Mouse (Mus musculus): Measurements from ENCODE around the gene Adgrd1. TPM values are rescaled to one million over a fixed set of nuclear protein-coding genes. Genes with fewer than 3 reads are reported as not detected.

The Adgrd1 gene
- polyA plus RNA-seq, 1 experiment from 2014 or later: 1.6 TPM

- no peaks in the 10 kb centered on the region for H3K27me3 ChIP-seq (replicated peaks; ENCODE audit: control insufficient read depth, insufficient read depth, low read length)
These were observed 100.0 kb downstream of the Adgrd1 start for GRCm38 (mm10) chr5:129196501-129196900.

DNA sequence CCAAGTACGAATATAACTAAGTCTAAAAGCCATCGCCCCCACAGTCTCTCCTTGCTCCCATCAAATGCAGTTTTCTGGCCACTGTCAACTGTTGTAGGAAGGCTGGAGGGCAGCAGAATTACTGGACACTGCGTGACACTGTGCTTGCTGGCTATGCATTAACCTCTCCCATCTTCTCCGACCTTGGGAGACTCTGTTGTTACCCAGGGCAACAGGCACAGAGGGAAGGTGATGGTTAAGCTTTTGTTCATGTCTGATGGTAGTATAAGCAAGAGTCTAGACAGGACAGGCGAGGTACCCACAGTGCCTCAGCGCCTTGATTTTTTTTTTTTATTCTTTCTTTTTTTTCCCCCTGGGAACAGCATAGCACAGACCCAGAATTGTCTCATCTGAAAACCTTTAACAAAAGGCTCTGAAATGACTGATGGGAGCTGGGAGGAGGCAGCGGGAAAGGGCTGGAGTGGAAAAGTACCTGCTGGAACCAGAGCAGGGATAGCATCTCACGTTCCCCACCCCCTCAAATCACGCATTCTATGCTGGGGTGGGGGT, 100.5 kb downstream of the Adgrd1 start:
- H3K4me2 ChIP-seq (replicated peaks; ENCODE audit: low read depth): no peak overlapping the region
- WGBS: 68% methylated on average over 9 of the region's 9 CpGs
- H3K4me3 ChIP-seq (ENCODE audit: low read depth, low read length): no peak overlapping the region
- H3K36me3 ChIP-seq (ENCODE audit: control insufficient read depth, insufficient read depth): no peaks in the 10 kb centered on the region
- no peak for ATAC-seq
- no peaks in the 10 kb centered on the region for H3K9me3 ChIP-seq (ENCODE audit: control insufficient read depth)
- H3K9ac ChIP-seq (ENCODE audit: low read depth, low read length): no peak overlapping the region
- no peaks in the 10 kb centered on the region for H3K4me1 ChIP-seq (replicated peaks; ENCODE audit: control insufficient read depth, insufficient read depth, low read length)
- no peak for TF ChIP-seq CTCF (IDR thresholded peaks at IDR 0.05; ENCODE audit: low read depth)
- no peak overlapping the region for H3K27ac ChIP-seq (ENCODE audit: low read depth, low read length)
- no peaks in the 10 kb centered on the region for H3K27me3 ChIP-seq (replicated peaks; ENCODE audit: control insufficient read depth, insufficient read depth, low read length)

More at GRCm38 (mm10) chr5:129196501-129196900, 100.0 kb downstream of the Adgrd1 start:
- H3K4me3 ChIP-seq (ENCODE audit: low read depth, low read length): no peak overlapping the region
- H3K36me3 ChIP-seq (ENCODE audit: control insufficient read depth, insufficient read depth): no peaks in the 10 kb centered on the region
- no peak for TF ChIP-seq CTCF (IDR thresholded peaks at IDR 0.05; ENCODE audit: low read depth)
- H3K27ac ChIP-seq (ENCODE audit: low read depth, low read length): no peak overlapping the region
- no peak for ATAC-seq
- no peaks in the 10 kb centered on the region for H3K4me1 ChIP-seq (replicated peaks; ENCODE audit: control insufficient read depth, insufficient read depth, low read length)
- H3K9me3 ChIP-seq (ENCODE audit: control insufficient read depth): no peaks in the 10 kb centered on the region
- 71% methylated on average over 9 of the region's 9 CpGs for WGBS
- H3K9ac ChIP-seq (ENCODE audit: low read depth, low read length): no peak overlapping the region
- H3K4me2 ChIP-seq (replicated peaks; ENCODE audit: low read depth): no peak overlapping the region

DNA sequence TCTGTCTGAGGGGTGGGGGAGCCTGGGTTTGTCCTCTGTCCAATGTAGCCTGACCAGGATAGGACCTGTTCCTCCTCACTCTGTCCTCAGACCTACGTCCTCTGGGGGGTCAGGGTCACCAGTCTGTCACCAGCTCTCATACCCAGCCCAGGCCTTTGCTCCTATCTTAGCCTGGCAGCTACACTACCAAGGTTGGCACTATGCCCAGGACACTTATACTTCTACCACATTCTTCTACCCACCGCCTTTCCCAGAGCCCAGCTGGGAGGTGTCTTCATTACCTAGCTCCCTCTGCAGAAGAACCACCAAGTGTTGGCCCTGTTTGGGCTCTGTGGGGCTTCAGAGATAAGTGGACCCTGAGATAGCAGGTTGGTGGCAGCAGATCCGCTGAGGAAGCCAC, 103.6 kb downstream of the Adgrd1 start:
- H3K36me3 ChIP-seq (ENCODE audit: control insufficient read depth, insufficient read depth): no peaks in the 10 kb centered on the region
- H3K4me3 ChIP-seq (ENCODE audit: low read depth, low read length): no peak overlapping the region
- H3K4me2 ChIP-seq (replicated peaks; ENCODE audit: low read depth): no peak overlapping the region
- no peaks in the 10 kb centered on the region for H3K27me3 ChIP-seq (replicated peaks; ENCODE audit: control insufficient read depth, insufficient read depth, low read length)
- H3K9ac ChIP-seq (ENCODE audit: low read depth, low read length): no peak overlapping the region
- H3K9me3 ChIP-seq (ENCODE audit: control insufficient read depth): no peaks in the 10 kb centered on the region
- WGBS: 86% methylated on average over 3 of the region's 3 CpGs
- no peaks in the 10 kb centered on the region for H3K4me1 ChIP-seq (replicated peaks; ENCODE audit: control insufficient read depth, insufficient read depth, low read length)
- no peak for TF ChIP-seq CTCF (IDR thresholded peaks at IDR 0.05; ENCODE audit: low read depth)
- H3K27ac ChIP-seq (ENCODE audit: low read depth, low read length): no peak overlapping the region
- no peak for ATAC-seq

DNA sequence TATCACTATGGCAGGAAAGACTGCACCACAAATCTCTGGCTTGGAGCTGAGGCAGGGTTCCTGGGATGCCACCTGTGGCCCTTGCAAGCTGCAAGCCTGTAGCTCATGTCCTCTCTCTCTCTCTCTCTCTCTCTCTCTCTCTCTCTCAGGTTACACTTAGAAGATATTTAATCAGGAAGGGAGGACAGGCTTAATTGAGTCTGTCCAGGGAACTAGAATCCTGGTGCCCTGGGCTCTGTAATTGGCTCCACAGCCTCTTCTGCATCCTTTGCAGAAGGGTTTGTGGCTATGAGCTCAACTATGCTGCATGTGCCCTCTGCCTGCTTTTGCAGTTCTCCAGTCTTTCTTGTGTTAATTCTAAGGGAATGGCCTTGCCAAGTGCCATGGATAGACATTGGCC, 111.7 kb downstream of the Adgrd1 start:
- no peak for TF ChIP-seq CTCF (IDR thresholded peaks at IDR 0.05; ENCODE audit: low read depth)
- Histone ChIP-seq H3K9me3 (ENCODE audit: control insufficient read depth) (no peaks in the 10 kb centered on the region), H3K4me2 (replicated peaks; ENCODE audit: low read depth) (no peak overlapping the region), H3K9ac (ENCODE audit: low read depth, low read length) (no peak overlapping the region), H3K27ac (ENCODE audit: low read depth, low read length) (no peak overlapping the region), H3K4me3 (ENCODE audit: low read depth, low read length) (no peak overlapping the region), H3K27me3 (replicated peaks; ENCODE audit: control insufficient read depth, insufficient read depth, low read length) (no peaks in the 10 kb centered on the region), H3K36me3 (ENCODE audit: control insufficient read depth, insufficient read depth) (no peaks in the 10 kb centered on the region), H3K4me1 (replicated peaks; ENCODE audit: control insufficient read depth, insufficient read depth, low read length) (no peaks in the 10 kb centered on the region)
- ATAC-seq: no peak

DNA sequence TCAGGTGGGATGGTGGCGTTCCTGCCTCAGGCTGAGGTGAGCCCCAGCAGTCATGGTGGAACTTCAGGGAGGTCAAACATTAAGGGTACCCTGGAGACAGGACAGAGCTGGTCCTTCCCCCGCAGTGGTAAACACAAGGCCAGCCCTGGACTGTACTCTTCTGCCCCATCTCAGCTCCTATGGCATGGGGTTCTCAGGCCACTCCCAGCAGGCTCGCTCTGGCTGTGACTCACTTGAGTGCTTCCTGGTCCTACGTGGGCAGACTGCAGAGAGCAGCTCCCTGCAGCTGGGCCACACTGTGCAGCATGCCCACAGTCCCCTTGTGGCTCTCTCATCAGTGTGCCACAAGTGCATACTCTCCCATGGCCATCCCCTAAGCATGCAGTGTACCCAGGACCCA, 112.3 kb downstream of the Adgrd1 start:
- 71% methylated on average over 4 of the region's 4 CpGs for WGBS
- Histone ChIP-seq H3K27ac (ENCODE audit: low read depth, low read length) (no peak overlapping the region), H3K36me3 (ENCODE audit: control insufficient read depth, insufficient read depth) (no peaks in the 10 kb centered on the region), H3K4me3 (ENCODE audit: low read depth, low read length) (no peak overlapping the region), H3K4me2 (replicated peaks; ENCODE audit: low read depth) (no peak overlapping the region), H3K9ac (ENCODE audit: low read depth, low read length) (no peak overlapping the region), H3K9me3 (ENCODE audit: control insufficient read depth) (no peaks in the 10 kb centered on the region), H3K4me1 (replicated peaks; ENCODE audit: control insufficient read depth, insufficient read depth, low read length) (no peaks in the 10 kb centered on the region), H3K27me3 (replicated peaks; ENCODE audit: control insufficient read depth, insufficient read depth, low read length) (no peaks in the 10 kb centered on the region)
- no peak for ATAC-seq
- TF ChIP-seq CTCF (IDR thresholded peaks at IDR 0.05; ENCODE audit: low read depth): no peak

DNA sequence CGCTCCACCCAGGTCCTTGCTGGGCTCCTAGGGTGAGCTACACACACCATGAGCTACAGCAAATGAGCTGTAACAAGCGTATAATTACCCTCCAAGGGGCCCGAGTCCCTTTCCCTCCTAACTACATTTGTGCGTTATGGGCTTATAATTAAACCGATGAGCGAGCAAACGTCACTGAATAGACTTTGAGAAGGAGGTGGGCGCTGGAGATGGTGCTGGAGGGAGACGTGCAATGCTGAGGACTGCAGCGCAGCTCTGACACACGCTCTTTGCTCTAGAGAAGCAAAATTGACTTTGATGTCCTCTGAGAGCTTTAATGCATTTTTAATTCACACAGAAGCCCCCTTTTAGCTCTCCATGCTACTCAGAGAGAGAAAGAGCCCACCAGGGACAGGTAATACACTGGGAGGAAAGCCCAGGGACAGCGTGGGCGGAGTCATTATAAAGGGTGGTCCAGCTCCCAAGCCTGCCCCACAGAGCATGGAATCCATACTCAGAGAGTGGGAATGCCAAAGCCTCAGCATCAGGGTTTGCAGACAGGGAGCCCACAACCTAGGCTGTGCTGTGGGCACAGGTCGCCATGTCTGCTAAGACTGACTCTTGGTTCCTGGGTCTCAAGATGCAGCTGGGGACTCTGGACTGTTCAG, 115.0 kb downstream of the Adgrd1 start:
- 57% methylated on average over 14 of the region's 14 CpGs for WGBS
- Histone ChIP-seq H3K9me3 (ENCODE audit: control insufficient read depth) (no peaks in the 10 kb centered on the region), H3K27ac (ENCODE audit: low read depth, low read length) (no peak overlapping the region), H3K36me3 (ENCODE audit: control insufficient read depth, insufficient read depth) (no peaks in the 10 kb centered on the region), H3K4me3 (ENCODE audit: low read depth, low read length) (no peak overlapping the region), H3K4me2 (replicated peaks; ENCODE audit: low read depth) (no peak overlapping the region), H3K27me3 (replicated peaks; ENCODE audit: control insufficient read depth, insufficient read depth, low read length) (no peaks in the 10 kb centered on the region), H3K4me1 (replicated peaks; ENCODE audit: control insufficient read depth, insufficient read depth, low read length) (no peaks in the 10 kb centered on the region), H3K9ac (ENCODE audit: low read depth, low read length) (no peak overlapping the region)
- ATAC-seq: no peak
- TF ChIP-seq CTCF (IDR thresholded peaks at IDR 0.05; ENCODE audit: low read depth): no peak

Measured in intestine, postnatal 0 days (tissue).